Mouse (Mus musculus) embryo, embryonic 10 days (tissue): Measurements from ENCODE around the gene Ms4a2.

ENCODE experiments used
- DNase-seq: peaks from one replicate; pipeline ENCODE4 v3.0.0-alpha.2; 2015; ENCODE audit warnings: low spot score

Gene Ms4a2

GRCm38 (mm10) chr19:11589205-11589604, 34.3 kb downstream of the Ms4a2 start:
- DNase-seq: no peak

- no peak for DNase-seq
These were observed 48.6 kb downstream of the Ms4a2 start for GRCm38 (mm10) chr19:11574965-11575364.
